Mouse (Mus musculus) cerebellum, adult 2 months (tissue): Measurements from ENCODE around the gene Whamm.

ENCODE experiments used
- CTCF ChIP-seq: fragments of 200-500 bp; IDR thresholded peaks from 2 replicates; pipeline ENCODE4 v1.5.1; 2011; ENCODE audit warnings: low read depth, mild to moderate bottlenecking, control low read depth, low read length, moderate library complexity, borderline replicate concordance; ENCODE audit not compliant: insufficient read depth
- POLR2A ChIP-seq: fragments of 200-500 bp; IDR thresholded peaks from 2 replicates; pipeline ENCODE4 v1.6.1; 2011; ENCODE audit warnings: low read length, control low read depth, borderline replicate concordance; ENCODE audit not compliant: insufficient read depth

- TF ChIP-seq POLR2A (no peak), CTCF (no peak)
Observed at GRCm38 (mm10) chr7:81538070-81538675, 32.9 kb upstream of the Whamm start.
